In the genomic region with DNA sequence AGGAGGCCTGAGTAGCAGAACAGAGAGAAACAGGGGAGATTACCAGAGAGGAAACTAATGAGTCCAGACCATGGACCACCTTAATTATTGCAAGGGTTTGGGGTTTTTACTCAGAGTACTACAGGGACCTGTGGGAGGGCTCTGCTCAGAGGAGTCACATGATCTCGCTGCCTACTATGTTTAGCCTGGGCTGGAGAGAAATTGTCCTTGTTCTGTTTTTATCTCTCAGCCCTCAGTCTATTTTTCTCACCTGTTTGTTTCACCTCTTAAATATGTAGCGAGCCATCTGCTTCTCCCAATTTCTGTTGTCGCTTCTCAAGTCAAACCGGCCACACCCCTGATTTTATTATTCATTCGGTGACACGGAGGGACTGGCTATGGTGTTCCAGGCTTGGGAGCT, we compare ENCODE assay signal across 21 mouse cellular contexts. TPM values are rescaled to one million over a fixed set of nuclear protein-coding genes. Genes with fewer than 3 reads are reported as not detected.
DNase-seq lines count a peak whose midpoint lies in the region; ATAC-seq lines count a peak whose summit lies in the region.
"Had no signal": no experiment of that assay in that cellular context is flagged by ENCODE, and none has a peak within 500 bp of the region (broad histone marks: within the 10 kb centered on the region; RNA-seq: fewer than 3 reads in every experiment).

No protein-coding gene starts in this region.

- peak overlapping the region; percentile 21; the same call in 1 of the 2 replicates for H3K4me2 ChIP-seq in heart, embryonic 14.5 days (ENCODE audit: low read length)
- H3K4me2 ChIP-seq in heart, embryonic 11.5 days: no peak overlapping the region
- no peak overlapping the region for H3K4me2 ChIP-seq in intestine, embryonic 16.5 days (ENCODE audit: low read depth, low read length)
- H3K4me2 ChIP-seq: limb, embryonic 13.5 days; liver, embryonic 13.5 days; lung, embryonic 14.5 days; stomach, embryonic 15.5 days had no signal

- no peaks in the 10 kb centered on the region for H3K27me3 ChIP-seq in heart, embryonic 14.5 days (ENCODE audit: control insufficient read depth, insufficient read depth, low read length)
- H3K27me3 ChIP-seq in heart, embryonic 11.5 days (ENCODE audit: control insufficient read depth, insufficient read depth, low read length): no peaks in the 10 kb centered on the region
- H3K27me3 ChIP-seq in intestine, embryonic 16.5 days (replicated peaks; ENCODE audit: control insufficient read depth, insufficient read depth, low read length): no peaks in the 10 kb centered on the region
- H3K27me3 ChIP-seq: limb, embryonic 13.5 days; liver, embryonic 13.5 days; stomach, embryonic 15.5 days had no signal

- H3K36me3 ChIP-seq in heart, embryonic 14.5 days (ENCODE audit: control insufficient read depth, insufficient read depth, low read length): no peaks in the 10 kb centered on the region
- H3K36me3 ChIP-seq in heart, embryonic 11.5 days (ENCODE audit: control insufficient read depth, insufficient read depth, low read length): no peaks in the 10 kb centered on the region
- H3K36me3 ChIP-seq in intestine, embryonic 16.5 days (ENCODE audit: control insufficient read depth, insufficient read depth, low read length): no peaks in the 10 kb centered on the region
- H3K36me3 ChIP-seq: limb, embryonic 13.5 days; liver, embryonic 13.5 days; midbrain, embryonic 10.5 days; stomach, embryonic 15.5 days had no signal

- peaks cover 8 to 17% of the 10 kb centered on the region in 2 experiments for H3K4me1 ChIP-seq in heart, embryonic 14.5 days (ENCODE audit: control insufficient read depth in 2 of 2, insufficient read depth in 2 of 2, low read length in 2 of 2)
- peaks cover 10% of the 10 kb centered on the region; the same call in 1 of the 2 replicates for H3K4me1 ChIP-seq in heart, embryonic 11.5 days (ENCODE audit: control insufficient read depth, insufficient read depth, low read length)
- no peaks in the 10 kb centered on the region for H3K4me1 ChIP-seq in intestine, embryonic 16.5 days (ENCODE audit: control insufficient read depth, insufficient read depth, low read length)
- H3K4me1 ChIP-seq: limb, embryonic 13.5 days had no signal

- peak overlapping the region; percentile 35 to 73 for H3K27ac ChIP-seq in heart, embryonic 14.5 days (replicated peaks in 1 of 2; ENCODE audit: control insufficient read depth in 1 of 2, insufficient read depth in 1 of 2, low read depth in 2 of 2, low read length in 2 of 2)
- H3K27ac ChIP-seq in heart, embryonic 11.5 days (ENCODE audit: low read depth, low read length): no peak overlapping the region
- H3K27ac ChIP-seq in intestine, embryonic 16.5 days (ENCODE audit: low read length): no peak overlapping the region
- H3K27ac ChIP-seq: limb, embryonic 13.5 days; liver, embryonic 13.5 days; macrophage; midbrain, embryonic 10.5 days; stomach, embryonic 15.5 days had no signal

- no peak overlapping the region for H3K9ac ChIP-seq in heart, embryonic 14.5 days (ENCODE audit: low read length)
- H3K9ac ChIP-seq in heart, embryonic 11.5 days (ENCODE audit: low read depth, low read length): no peak overlapping the region
- no peak overlapping the region for H3K9ac ChIP-seq in intestine, embryonic 16.5 days (ENCODE audit: low read depth, low read length)
- H3K9ac ChIP-seq: limb, embryonic 13.5 days; liver, embryonic 13.5 days; lung, embryonic 14.5 days; stomach, embryonic 15.5 days had no signal

- H3K9me3 ChIP-seq in heart, embryonic 14.5 days (ENCODE audit: control insufficient read depth, low read length): no peaks in the 10 kb centered on the region
- no peaks in the 10 kb centered on the region for H3K9me3 ChIP-seq in heart, embryonic 11.5 days (replicated peaks; ENCODE audit: control insufficient read depth, low read length)
- H3K9me3 ChIP-seq in intestine, embryonic 16.5 days (ENCODE audit: control insufficient read depth, low read length): no peaks in the 10 kb centered on the region
- H3K9me3 ChIP-seq: limb, embryonic 13.5 days; liver, embryonic 13.5 days; stomach, embryonic 15.5 days had no signal

- no peak overlapping the region for H3K4me3 ChIP-seq in heart, embryonic 14.5 days (ENCODE audit: control insufficient read depth in 1 of 2, insufficient read depth in 1 of 2, low read depth in 1 of 2, low read length in 2 of 2)
- H3K4me3 ChIP-seq in heart, embryonic 11.5 days (ENCODE audit: low read depth, low read length): no peak overlapping the region
- H3K4me3 ChIP-seq in intestine, embryonic 16.5 days (ENCODE audit: low read length): no peak overlapping the region
- H3K4me3 ChIP-seq: limb, embryonic 13.5 days; liver, embryonic 13.5 days; midbrain, embryonic 10.5 days; stomach, embryonic 15.5 days had no signal

- no peak for DNase-seq in frontal cortex, postnatal 14 days (ENCODE audit: low spot score in 2 of 2)
- DNase-seq in right cerebral cortex, postnatal 25 days: peak; percentile 22
- no peak for DNase-seq in right cerebral cortex, postnatal 10 days (ENCODE audit: low spot score in 2 of 2)
- peak; percentile 54 for DNase-seq in telencephalon, adult 2 months (ENCODE audit: low read depth, low spot score)
- DNase-seq: adrenal gland, postnatal 36 days; cerebellum, adult 8-10 months; gastrocnemius, postnatal 25 days; layer of hippocampus, postnatal 36 days; liver, embryonic 13.5 days; lung, embryonic 14.5 days; thymus, adult 2 months had no signal

- peak; percentile 80 for ATAC-seq in frontal cortex, adult (ENCODE audit: low TSS enrichment)
- ATAC-seq in heart, embryonic 14.5 days (ENCODE audit: insufficient number of reproducible peaks, insufficient read depth, low FRiP score, low read depth): no peak
- no peak for ATAC-seq in heart, embryonic 11.5 days (replicated peaks; ENCODE audit: insufficient number of reproducible peaks, low FRiP score, low TSS enrichment)
- ATAC-seq in intestine, embryonic 16.5 days: no peak
- ATAC-seq: hindbrain, embryonic 16.5 days; intestine, postnatal 0 days had no signal

- WGBS in heart, embryonic 14.5 days: 54% methylated on average over 6 of the region's 6 CpGs
- 68% methylated on average over 6 of the region's 6 CpGs for WGBS in heart, embryonic 11.5 days (ENCODE audit: insufficient replicate concordance)
- WGBS in intestine, embryonic 16.5 days: 79% methylated on average over 6 of the region's 6 CpGs

RNA-seq across cellular contexts. Expression of gene Zfp148, which starts 14.9 kb away (rescaled TPM):
- 35.5 and 37.3 TPM in 2 replicates for polyA plus RNA-seq in heart, embryonic 14.5 days (2014; fragmentation: Nextera tagmentation; extraction: Ambion mirVana)
- 37.8 and 39.2 TPM in 2 replicates for polyA plus RNA-seq in heart, embryonic 11.5 days (2014; fragmentation: Nextera tagmentation; extraction: Ambion mirVana)
- 39.1 and 39.9 TPM in 2 replicates for polyA plus RNA-seq in intestine, embryonic 16.5 days (2015; fragmentation: Nextera tagmentation; extraction: Ambion mirVana)

Comparison
In these comparisons a context has a peak if more than half of its experiments do, and no peak if none do; other contexts are left out.
1. DNase-seq: peak in right cerebral cortex, postnatal 25 days (single experiment) and telencephalon, adult 2 months (single experiment); none in frontal cortex, postnatal 14 days (0 of 2) and right cerebral cortex, postnatal 10 days (0 of 2).
2. H3K27ac ChIP-seq: peak in heart, embryonic 14.5 days (2 of 2); none in heart, embryonic 11.5 days (single experiment) and intestine, embryonic 16.5 days (single experiment).